Mouse (Mus musculus) ES-Bruce4 (cell line): Measurements from ENCODE around the gene Fn3k.

Experiments
- CTCF ChIP-seq: IDR thresholded peaks from one replicate; pipeline ENCODE4 v1.8.1; 2011; ENCODE audit warnings: low read depth, low read length
- POLR2A ChIP-seq: IDR thresholded peaks from one replicate; pipeline ENCODE4 v1.8.1; 2011; ENCODE audit warnings: low read length; ENCODE audit not compliant: insufficient read depth

GRCm38 (mm10) chr11:121451216-121451726 lies 16.6 kb downstream of the Fn3k start:
- TF ChIP-seq CTCF (no peak), POLR2A (no peak)
